Mouse (Mus musculus): ENCODE data around the gene Dll3. TPM values are rescaled to one million over a fixed set of nuclear protein-coding genes. Genes with fewer than 3 reads are reported as not detected.
A peak's percentile ranks its signal among the peaks of the same experiment; 100 is the strongest.

Gene Dll3
- total RNA-seq, 2 experiments from 2014 or later, result not detected

- DNase-seq (ENCODE audit: low spot score), result no peak
Measured at GRCm38 (mm10) chr7:28309737-28310136, 7.7 kb upstream of the Dll3 start.

- no peak for DNase-seq (ENCODE audit: low spot score)
Measured at GRCm38 (mm10) chr7:28306216-28306615, 4.2 kb upstream of the Dll3 start.

- no peak for DNase-seq (ENCODE audit: low spot score)
Measured at GRCm38 (mm10) chr7:28305641-28306040, 3.6 kb upstream of the Dll3 start.

- DNase-seq (ENCODE audit: low spot score), result peak; percentile 36
Measured at GRCm38 (mm10) chr7:28298837-28299625, 3.0 kb downstream of the Dll3 start.

- peak; percentile 30 for DNase-seq (ENCODE audit: low spot score)
Measured at GRCm38 (mm10) chr7:28294481-28294880, 7.6 kb downstream of the Dll3 start.

- DNase-seq (ENCODE audit: low spot score), result no peak
Measured at GRCm38 (mm10) chr7:28290638-28291590, 11.1 kb downstream of the Dll3 start, which contains the start of gene Selenov. Gene Selenov, minus strand, starts transcription at chr7:28291186.

- no peak for DNase-seq (ENCODE audit: low spot score)
Measured at GRCm38 (mm10) chr7:28290165-28290564, 11.9 kb downstream of the Dll3 start.

- no peak for DNase-seq (ENCODE audit: low spot score)
Measured at GRCm38 (mm10) chr7:28280630-28281029, 21.4 kb downstream of the Dll3 start.

GRCm38 (mm10) chr7:28278279-28278652, 23.8 kb downstream of the Dll3 start:
- no peak for DNase-seq (ENCODE audit: low spot score)

GRCm38 (mm10) chr7:28277615-28278278, 24.3 kb downstream of the Dll3 start, which contains the start of gene Eid2b:
Gene Eid2b, plus strand, starts transcription at chr7:28277739.
- peak; percentile 94 for DNase-seq (ENCODE audit: low spot score)

GRCm38 (mm10) chr7:28277237-28277614, 24.8 kb downstream of the Dll3 start:
- DNase-seq (ENCODE audit: low spot score), result no peak

GRCm38 (mm10) chr7:28271761-28272160, 30.3 kb downstream of the Dll3 start:
- no peak for DNase-seq (ENCODE audit: low spot score)

- no peak for DNase-seq (ENCODE audit: low spot score)
Measured at GRCm38 (mm10) chr7:28269355-28269754, 32.7 kb downstream of the Dll3 start.

GRCm38 (mm10) chr7:28268576-28268975, 33.5 kb downstream of the Dll3 start:
- no peak for DNase-seq (ENCODE audit: low spot score)

- DNase-seq (ENCODE audit: low spot score), result peak; percentile 28
Measured at GRCm38 (mm10) chr7:28268042-28268531, 34.0 kb downstream of the Dll3 start.

GRCm38 (mm10) chr7:28267129-28268041, 34.7 kb downstream of the Dll3 start, which contains the start of gene Eid2:
Gene Eid2, plus strand, starts transcription at chr7:28267881.
- peak; percentile 60 for DNase-seq (ENCODE audit: low spot score)

GRCm38 (mm10) chr7:28265391-28265790, 36.6 kb downstream of the Dll3 start:
- DNase-seq (ENCODE audit: low spot score), result no peak

- peak; percentile 44 for DNase-seq (ENCODE audit: low spot score)
Measured at GRCm38 (mm10) chr7:28263786-28264185, 38.3 kb downstream of the Dll3 start.

- no peak for DNase-seq (ENCODE audit: low spot score)
Measured at GRCm38 (mm10) chr7:28262861-28263260, 39.2 kb downstream of the Dll3 start.

GRCm38 (mm10) chr7:28255476-28255875, 46.6 kb downstream of the Dll3 start:
- DNase-seq (ENCODE audit: low spot score), result no peak

All from gastrocnemius, adult 18-20 months (tissue).